Mouse (Mus musculus) liver, postnatal 0 days (tissue): ENCODE measurements around the gene Tbc1d2b.

ENCODE experiments used
- CTCF ChIP-seq: sonication (generic); IDR thresholded peaks from 2 replicates; pipeline ENCODE4 v1.5.1; 2016; ENCODE audit warnings: antibody characterized with exemption, low read depth
- EP300 ChIP-seq: IDR thresholded peaks from 2 replicates; pipeline ENCODE4 v1.6.1; 2016; ENCODE audit warnings: antibody characterized with exemption, low read depth, mild to moderate bottlenecking

- no peak for TF ChIP-seq CTCF
- TF ChIP-seq EP300, result no peak
Measured at GRCm38 (mm10) chr9:90226742-90227096, 43.9 kb downstream of the Tbc1d2b start.
